Comparison of ENCODE assay signal across 8 mouse cellular contexts in genomic region chr4:134852438-134853255, GRCm38 (mm10). TPM values are rescaled to one million over a fixed set of nuclear protein-coding genes. Genes with fewer than 3 reads are reported as not detected.
DNase-seq lines count a peak whose midpoint lies in the region; ATAC-seq and TF ChIP-seq lines count a peak whose summit lies in the region.

No protein-coding gene starts in this region.

- TF ChIP-seq POLR2A in brain, embryonic 14.5 days (IDR thresholded peaks at IDR 0.05; ENCODE audit: borderline replicate concordance, extremely low read depth, insufficient read depth, insufficient read length, poor library complexity, severe bottlenecking): 0 out of 2 replicates have a peak, but pooled peaks have one; percentile 40

- peak; percentile 14 for ATAC-seq in forebrain, embryonic 15.5 days (replicated peaks)
- ATAC-seq in intestine, postnatal 0 days: peak; percentile 18
- peak; percentile 37 for ATAC-seq in lung, embryonic 16.5 days (ENCODE audit: low read depth)

- H3K4me2 ChIP-seq in forebrain, embryonic 15.5 days (replicated peaks): peak overlapping the region; percentile 67
- H3K4me2 ChIP-seq in intestine, postnatal 0 days (replicated peaks; ENCODE audit: low read depth): peak overlapping the region; percentile 95
- H3K4me2 ChIP-seq in lung, embryonic 16.5 days (ENCODE audit: low read depth, low read length): peak overlapping the region; percentile 91

- H3K9ac ChIP-seq in forebrain, embryonic 15.5 days (replicated peaks): peak overlapping the region; percentile 99
- H3K9ac ChIP-seq in intestine, postnatal 0 days (ENCODE audit: low read depth, low read length): peak overlapping the region; percentile 86
- peak overlapping the region; percentile 94 for H3K9ac ChIP-seq in lung, embryonic 16.5 days (ENCODE audit: low read length)

- no peaks in the 10 kb centered on the region for H3K36me3 ChIP-seq in forebrain, embryonic 15.5 days
- H3K36me3 ChIP-seq in intestine, postnatal 0 days (ENCODE audit: control insufficient read depth, insufficient read depth): no peaks in the 10 kb centered on the region
- no peaks in the 10 kb centered on the region for H3K36me3 ChIP-seq in lung, embryonic 16.5 days (ENCODE audit: control insufficient read depth, insufficient read depth, low read length)

- H3K9me3 ChIP-seq in forebrain, embryonic 15.5 days: no peaks in the 10 kb centered on the region
- H3K9me3 ChIP-seq in intestine, postnatal 0 days (ENCODE audit: control insufficient read depth): no peaks in the 10 kb centered on the region
- no peaks in the 10 kb centered on the region for H3K9me3 ChIP-seq in lung, embryonic 16.5 days (ENCODE audit: control insufficient read depth, low read length)

- H3K4me3 ChIP-seq in forebrain, embryonic 15.5 days: peak overlapping the region; percentile 81
- H3K4me3 ChIP-seq in intestine, postnatal 0 days (ENCODE audit: low read depth, low read length): peak overlapping the region; percentile 93
- H3K4me3 ChIP-seq in lung, embryonic 16.5 days (ENCODE audit: low read length): peak overlapping the region; percentile 97

- peaks cover 9% of the 10 kb centered on the region; the same call in 1 of the 2 replicates for H3K27me3 ChIP-seq in forebrain, embryonic 15.5 days
- no peaks in the 10 kb centered on the region for H3K27me3 ChIP-seq in intestine, postnatal 0 days (replicated peaks; ENCODE audit: control insufficient read depth, insufficient read depth, low read length)
- no peaks in the 10 kb centered on the region for H3K27me3 ChIP-seq in lung, embryonic 16.5 days (ENCODE audit: control insufficient read depth, insufficient read depth, low read depth, low read length)

- peak overlapping the region; percentile 100 for H3K27ac ChIP-seq in forebrain, embryonic 15.5 days (replicated peaks)
- H3K27ac ChIP-seq in intestine, postnatal 0 days (ENCODE audit: low read depth, low read length): peak overlapping the region; percentile 87
- H3K27ac ChIP-seq in lung, embryonic 16.5 days (ENCODE audit: low read length): peak overlapping the region; percentile 82

- under 1% methylated on average over 65 of the region's 106 CpGs for WGBS in forebrain, embryonic 15.5 days
- WGBS in intestine, postnatal 0 days: under 1% methylated on average over 80 of the region's 106 CpGs
- WGBS in lung, embryonic 16.5 days: under 1% methylated on average over 59 of the region's 106 CpGs

- no peak for TF ChIP-seq CTCF in brain, embryonic 14.5 days (IDR thresholded peaks at IDR 0.05; ENCODE audit: borderline replicate concordance, extremely low read depth, insufficient read depth, insufficient read length)
- TF ChIP-seq CTCF in intestine, postnatal 0 days (IDR thresholded peaks at IDR 0.05; ENCODE audit: low read depth): no peak

- DNase-seq in layer of hippocampus, adult 9-11 months: peak; percentile 16
- DNase-seq in layer of hippocampus, adult 9-10 months (ENCODE audit: low spot score): no peak
- DNase-seq in brain, embryonic 14.5 days (ENCODE audit: low read depth): peak; percentile 48
- peak; percentile 13 for DNase-seq in ovary, postnatal 14 days (ENCODE audit: low spot score)
- DNase-seq in thymus, postnatal 4 days: peak; percentile 80

- H3K4me1 ChIP-seq in forebrain, embryonic 15.5 days: peaks cover 30% of the 10 kb centered on the region
- 0 out of 2 replicates have a peak, but pooled peaks cover 2% of the 10 kb centered on the region for H3K4me1 ChIP-seq in intestine, postnatal 0 days (replicated peaks; ENCODE audit: control insufficient read depth, insufficient read depth, low read length)
- H3K4me1 ChIP-seq in lung, embryonic 16.5 days (replicated peaks; ENCODE audit: control insufficient read depth, insufficient read depth, low read length): peaks cover 44% of the 10 kb centered on the region

RNA-seq across cellular contexts. Expression of gene Maco1, which starts 0.5 kb away (rescaled TPM):
- 59.2 and 79.2 TPM in 2 replicates for polyA plus RNA-seq in brain, embryonic 14.5 days (2012; rRNA removed)
- polyA plus RNA-seq in forebrain, embryonic 15.5 days (2015; fragmentation: Nextera tagmentation; extraction: Ambion mirVana): 111 and 112 TPM in 2 replicates
- 18.5 and 19.0 TPM in 2 replicates for polyA plus RNA-seq in intestine, postnatal 0 days (2015; fragmentation: Nextera tagmentation; extraction: Ambion mirVana)
- 35.9 and 36.3 TPM in 2 replicates for polyA plus RNA-seq in lung, embryonic 16.5 days (2015; fragmentation: Nextera tagmentation; extraction: Ambion mirVana)

RNA-seq across cellular contexts. Expression of gene Rhd, which starts 11.7 kb away (rescaled TPM):
- polyA plus RNA-seq in brain, embryonic 14.5 days (2012; rRNA removed): 0.53 and 0.57 TPM in 2 replicates
- 0.41 and 0.47 TPM in 2 replicates for polyA plus RNA-seq in forebrain, embryonic 15.5 days (2015; fragmentation: Nextera tagmentation; extraction: Ambion mirVana)
- 0.10 and 0.16 TPM in 2 replicates for polyA plus RNA-seq in intestine, postnatal 0 days (2015; fragmentation: Nextera tagmentation; extraction: Ambion mirVana)
- polyA plus RNA-seq in lung, embryonic 16.5 days (2015; fragmentation: Nextera tagmentation; extraction: Ambion mirVana): 2.0 and 6.2 TPM in 2 replicates
